Mouse (Mus musculus) right cerebral cortex, adult 18-20 months (tissue): Measurements from ENCODE around the gene Sox30.

Source experiments
- DNase-seq: peaks from one replicate; pipeline ENCODE4 v3.0.0; 2022; ENCODE audit warnings: mixed read lengths

Gene Sox30

DNA sequence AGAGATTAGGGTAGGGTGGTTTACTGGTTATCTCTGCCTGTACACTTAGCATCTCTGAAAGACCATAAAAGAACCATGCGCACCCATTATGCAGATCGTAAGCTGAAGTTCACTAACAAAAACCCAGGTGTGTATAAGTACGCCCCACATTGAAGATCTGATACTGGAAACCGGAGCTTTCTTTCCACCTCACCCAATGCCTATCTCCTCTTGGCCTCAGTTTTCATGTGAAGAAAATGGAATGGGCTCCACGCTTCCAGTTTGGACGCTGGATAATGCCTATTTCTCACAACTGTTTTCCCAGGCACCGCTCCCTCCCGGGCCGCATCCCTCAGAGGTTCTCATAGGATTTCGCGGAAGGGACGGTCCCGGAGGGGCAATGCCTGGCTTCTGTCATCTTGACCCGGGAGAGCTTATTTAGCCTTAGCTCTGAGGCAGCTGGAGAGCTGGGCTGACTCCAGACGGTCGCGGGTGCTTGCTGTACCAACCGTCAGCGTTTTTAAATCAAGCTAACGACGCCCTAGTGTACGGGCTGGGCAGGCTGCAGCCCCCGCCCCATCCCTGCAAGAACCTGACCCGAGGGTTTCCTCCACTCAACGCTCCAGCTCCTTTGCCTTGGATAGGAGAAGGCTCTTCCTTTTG, 76.8 kb downstream of the Sox30 start:
- DNase-seq: peak; percentile 21

DNA sequence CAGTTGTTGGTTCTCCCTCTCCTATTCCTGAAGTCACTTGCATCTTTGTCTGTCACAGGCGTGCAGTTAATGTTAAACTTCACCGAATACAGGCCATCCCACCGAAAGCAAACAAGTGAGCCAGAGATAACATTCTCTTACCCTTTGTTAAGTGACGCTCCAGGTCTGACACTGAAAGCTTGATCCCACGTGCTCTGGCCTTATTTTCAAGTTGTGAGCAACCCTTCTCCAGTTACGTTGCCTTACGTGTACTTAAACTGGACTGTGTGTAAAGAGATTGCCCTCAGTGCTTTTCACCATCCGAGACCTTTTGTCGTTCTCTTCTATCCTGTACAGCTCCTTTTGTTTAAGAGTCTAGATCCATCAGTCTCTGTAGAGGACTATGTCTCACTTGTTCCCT, 77.9 kb downstream of the Sox30 start:
- no peak for DNase-seq

DNA sequence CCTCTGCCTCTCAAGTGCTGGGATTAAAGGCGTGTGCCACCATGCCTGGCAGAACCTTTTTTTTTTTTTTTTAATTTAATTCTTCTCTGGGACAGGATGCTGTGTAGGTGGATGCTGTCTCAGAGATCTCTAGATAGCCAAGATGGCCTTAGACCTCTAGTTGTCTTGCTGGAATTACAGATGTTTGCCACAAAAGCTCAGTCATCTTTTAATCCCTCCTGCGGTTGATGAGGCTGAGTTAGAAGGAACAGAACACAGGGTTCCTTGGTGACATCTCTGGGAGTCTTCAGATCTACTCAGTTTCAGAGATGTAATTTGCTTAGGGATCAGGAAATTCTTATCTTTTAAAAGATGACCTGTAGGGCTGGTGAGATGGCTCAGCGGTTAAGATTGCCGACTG, 78.8 kb downstream of the Sox30 start:
- DNase-seq: no peak

DNA sequence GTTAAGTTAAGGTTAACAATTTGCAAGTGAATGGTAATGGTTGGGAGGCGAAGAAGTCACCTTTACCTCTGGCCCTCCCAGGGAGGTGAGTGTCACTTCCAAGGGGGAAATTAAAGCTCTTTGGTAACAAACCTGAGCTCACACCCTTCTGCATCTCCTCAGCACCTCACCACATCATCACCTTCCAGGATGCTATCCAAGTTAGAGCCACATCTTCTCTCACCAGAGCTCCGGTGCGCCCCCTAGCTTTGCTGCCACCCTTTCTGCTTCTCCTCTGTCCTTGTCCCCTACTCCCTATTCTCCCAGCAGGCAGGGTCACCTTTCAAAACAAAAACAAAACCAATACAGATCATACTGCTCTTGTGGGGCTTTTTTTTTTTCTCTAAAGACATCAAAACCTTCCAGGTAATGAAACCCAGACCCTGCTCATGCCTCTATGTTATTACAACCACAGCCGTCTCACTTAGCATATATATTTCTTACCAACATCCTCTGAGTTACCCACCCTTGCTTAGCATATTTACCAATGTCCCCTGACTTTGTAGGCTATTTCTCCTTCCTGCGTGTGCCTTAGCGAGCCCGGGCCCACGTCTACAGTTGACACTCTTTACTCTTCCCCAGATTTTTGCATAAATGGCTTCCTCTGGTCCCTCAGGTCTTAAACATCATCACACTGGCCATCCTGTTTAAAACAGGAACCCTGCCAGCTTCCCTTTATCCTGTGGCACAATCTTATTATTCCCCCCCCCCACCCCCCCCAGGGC, 80.0 kb downstream of the Sox30 start:
- DNase-seq: no peak

DNA sequence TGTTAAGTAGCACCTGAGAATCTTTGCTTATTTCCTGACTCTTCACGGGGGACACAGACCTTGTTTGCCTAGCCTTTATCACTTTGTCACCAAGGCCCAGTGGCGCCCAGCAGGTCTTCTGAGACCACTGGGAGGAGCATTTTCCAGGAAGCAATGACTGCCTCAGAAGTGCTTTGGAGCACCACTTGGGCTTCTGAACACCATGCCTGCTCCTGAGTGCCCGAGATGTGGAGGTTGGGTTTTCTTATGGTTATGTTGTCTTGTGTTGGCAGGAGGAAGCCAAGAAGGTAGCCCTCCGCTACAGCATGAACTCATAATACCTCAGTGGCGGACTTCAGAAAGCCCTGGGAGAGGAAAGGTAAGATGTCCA, 80.5 kb downstream of the Sox30 start:
- no peak for DNase-seq

DNA sequence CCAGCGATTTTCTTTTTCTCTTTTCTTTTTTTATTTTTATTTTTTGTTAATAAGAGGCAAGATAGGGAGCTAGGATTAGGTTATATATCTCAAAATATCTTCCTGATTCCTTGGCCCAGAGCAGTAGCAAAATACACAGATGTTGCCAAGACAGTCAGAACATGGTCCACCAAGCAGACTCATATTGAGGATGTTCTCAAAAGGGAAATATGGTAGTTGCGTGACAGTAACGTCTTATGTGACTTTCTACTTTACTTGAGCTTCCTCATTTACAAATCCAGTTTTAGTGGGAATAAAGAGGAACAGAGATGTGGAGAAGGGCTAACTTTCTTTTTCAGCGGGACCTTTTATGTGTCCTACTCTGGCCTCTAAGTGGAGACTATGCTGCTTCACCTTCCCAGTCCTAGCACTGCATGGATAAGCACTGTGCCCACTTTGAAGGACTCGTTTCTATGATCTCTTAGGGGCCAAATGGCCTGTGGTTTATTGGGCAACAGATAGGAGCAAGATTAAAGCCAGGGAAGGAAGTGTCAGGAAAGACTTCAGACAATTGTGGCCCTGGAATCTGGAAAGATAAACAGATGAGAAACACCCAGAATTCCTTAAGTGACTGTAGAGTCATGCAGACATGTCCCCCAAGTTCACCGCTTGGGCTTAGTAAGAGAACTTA, 81.8 kb downstream of the Sox30 start:
- DNase-seq: no peak

DNA sequence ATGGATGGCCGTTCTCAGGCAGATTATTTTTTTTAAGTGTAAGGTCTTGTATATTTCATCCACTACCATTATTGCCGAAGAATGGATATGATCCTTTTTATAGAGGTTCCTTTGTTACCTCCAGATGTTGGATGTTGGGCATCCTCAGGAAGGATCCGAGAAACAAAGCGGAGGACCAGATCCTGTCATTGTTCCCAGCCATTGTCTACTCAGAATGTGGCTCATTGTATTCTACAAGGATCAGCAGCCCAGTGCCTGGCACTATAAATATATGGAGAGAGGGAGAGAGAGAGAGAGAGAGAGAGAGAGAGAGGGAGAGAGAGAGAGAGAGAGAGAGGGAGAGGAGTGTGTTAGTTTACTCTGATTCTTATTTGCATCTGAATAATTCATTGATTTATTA, 82.5 kb downstream of the Sox30 start:
- DNase-seq: peak; percentile 15

DNA sequence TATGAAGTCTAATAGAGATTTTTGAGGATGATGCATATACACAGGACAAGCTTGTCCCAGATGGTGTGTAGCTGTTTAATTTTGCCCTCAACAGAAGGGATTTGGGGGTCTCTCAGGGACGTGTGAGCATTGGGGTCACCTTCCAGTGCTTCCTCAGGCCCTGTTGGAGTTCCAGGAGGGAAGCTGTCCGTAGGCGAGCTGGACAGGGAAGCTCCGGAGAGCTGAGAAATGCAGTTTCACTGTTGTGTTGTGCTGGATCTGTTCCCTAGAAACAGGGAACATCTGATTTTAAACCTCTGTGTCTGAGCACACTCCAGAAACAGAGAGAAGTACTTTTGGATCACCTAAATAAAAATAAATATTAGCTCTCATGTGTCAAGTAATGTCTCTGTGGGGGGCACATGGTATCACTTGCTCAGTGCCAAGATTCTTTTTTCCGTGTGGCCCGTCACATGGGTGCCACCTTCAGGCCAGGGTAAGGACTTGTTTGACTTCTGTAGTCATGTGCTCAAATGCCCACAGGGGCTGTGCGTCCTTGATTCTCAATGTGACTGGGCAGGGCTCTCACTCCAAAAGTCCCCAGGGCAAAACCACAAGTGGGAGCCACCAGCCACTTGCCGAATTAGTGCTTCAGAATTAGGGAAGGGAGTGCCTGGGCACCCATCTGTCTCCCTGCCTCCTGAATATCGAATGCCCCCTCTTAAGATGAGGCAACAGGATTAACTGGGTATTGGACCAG, 83.1 kb downstream of the Sox30 start:
- peak; percentile 12 for DNase-seq

DNA sequence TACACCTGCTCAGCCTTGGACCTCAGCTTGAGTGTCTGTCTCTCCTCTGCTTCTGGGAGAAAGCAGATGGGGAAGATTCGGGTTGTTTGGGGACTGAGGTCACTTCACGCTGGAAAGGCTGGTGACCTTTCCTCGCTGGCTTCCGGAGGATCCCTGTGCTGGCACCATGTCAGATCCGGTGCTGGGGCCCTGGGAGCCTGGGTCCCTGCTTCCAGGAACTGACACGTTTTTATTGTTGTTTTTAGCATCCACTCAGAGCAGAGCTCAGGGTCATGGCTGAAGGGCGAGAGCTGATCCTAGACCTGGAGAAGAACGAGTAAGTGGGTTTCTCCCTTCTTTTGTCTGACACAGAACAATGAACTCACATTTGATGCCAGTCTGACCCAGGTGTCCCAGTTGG, 84.7 kb downstream of the Sox30 start:
- no peak for DNase-seq

DNA sequence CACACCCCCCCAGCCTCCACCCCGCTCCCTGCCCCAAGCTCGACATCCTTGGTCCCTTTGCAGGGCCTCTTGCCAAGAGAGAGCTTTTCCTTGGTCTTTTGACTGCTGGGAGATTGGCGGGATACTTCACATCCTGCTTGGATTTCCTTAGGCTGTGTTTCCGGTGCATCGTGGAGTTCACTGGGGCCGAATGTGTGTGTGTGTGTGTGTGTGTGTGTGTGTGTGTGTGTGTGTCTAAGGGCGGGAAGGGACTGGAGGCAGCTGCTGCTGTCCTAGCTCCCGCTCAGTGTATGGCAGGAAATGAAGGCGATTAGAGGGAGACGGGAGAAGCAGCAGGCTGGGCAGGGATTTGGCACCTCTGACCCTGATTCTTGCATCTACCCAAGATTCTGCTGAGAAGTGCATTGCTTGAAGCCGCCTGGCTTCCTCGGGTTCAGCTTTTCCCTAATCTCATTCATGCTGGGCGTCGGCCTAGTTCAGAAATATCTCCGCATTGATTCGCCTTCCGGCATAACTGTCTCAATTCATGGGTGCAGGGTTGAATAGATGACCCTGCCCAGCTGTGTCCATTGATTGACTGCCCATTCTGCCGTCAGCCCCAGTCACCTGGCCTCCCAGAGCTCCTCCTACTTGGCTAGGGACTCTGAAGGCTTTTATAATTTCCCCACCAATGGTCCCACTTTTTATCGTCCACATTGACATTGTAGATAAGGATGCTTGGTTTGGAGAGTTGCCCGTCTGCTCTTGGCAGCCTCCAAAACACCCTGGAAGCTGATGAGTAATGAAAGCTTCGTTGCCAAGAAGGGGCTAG, 85.3 kb downstream of the Sox30 start:
- DNase-seq: peak; percentile 34
